Mouse (Mus musculus) ES-CJ7 (cell line): ENCODE measurements at regions not wholly inside any gene's neighbourhood (a gene's known extent, or its start where the extent isn't known, plus 50 kb on each side); places are given as distances from the start of the nearest gene placed in this dataset.

ENCODE experiments used
- DNase-seq: peaks from one replicate; pipeline ENCODE4 v3.0.0; 2011; ENCODE audit warnings: low read depth, low spot score

DNA sequence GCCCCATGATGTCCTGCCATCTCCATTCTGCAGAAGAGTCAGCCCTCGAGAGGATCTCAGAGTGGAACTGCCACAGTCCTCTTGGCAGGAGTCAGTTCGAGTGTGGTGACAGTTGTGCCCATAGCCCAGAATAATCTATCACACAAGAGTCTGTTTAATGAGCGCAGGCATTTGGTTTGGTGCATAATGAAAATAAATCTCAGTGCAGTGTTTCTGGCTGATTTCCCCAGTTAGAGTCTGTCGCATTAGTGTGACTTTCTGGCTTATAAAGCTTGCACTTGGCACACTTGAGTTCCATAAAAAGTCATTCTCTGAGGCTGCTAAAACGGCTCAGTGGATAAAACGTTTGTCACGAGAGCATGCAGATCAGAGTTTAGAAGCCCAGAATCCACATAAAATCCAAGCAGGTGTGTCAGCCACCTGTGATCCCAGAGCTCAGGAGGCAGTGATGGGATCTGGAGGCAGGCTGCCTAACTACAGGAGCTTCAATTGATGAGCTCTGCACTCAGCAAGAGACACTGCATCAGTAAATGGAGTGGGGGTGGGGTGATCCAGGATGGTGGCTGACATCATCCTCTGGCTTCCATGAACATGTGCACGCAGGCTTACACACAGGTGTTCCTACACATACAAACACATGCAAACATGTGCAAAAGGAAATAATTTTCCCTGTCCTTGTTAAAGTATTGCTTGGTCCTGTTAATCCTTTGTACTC lies 578.5 kb downstream of the Plekhb2 start:
- DNase-seq: no peak

DNA sequence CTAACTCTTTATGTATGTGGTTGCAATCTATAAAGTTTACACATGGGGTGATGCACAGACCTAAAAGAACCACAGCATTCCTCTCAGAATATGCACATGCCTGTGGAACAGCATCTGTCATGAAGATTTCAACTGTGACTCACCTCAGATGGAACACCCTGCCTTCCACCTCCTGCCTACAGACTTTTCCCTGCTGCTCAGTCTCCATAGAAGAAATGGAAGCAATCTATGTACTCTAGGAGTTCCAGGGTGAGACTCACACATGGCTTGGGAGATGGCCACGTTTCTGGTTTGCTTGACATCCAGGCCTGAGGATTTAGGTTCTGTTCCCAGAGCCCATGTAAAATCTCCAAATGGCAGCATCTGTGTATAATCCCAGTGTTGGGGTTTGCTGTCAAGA lies 579.7 kb downstream of the Plekhb2 start:
- no peak for DNase-seq

DNA sequence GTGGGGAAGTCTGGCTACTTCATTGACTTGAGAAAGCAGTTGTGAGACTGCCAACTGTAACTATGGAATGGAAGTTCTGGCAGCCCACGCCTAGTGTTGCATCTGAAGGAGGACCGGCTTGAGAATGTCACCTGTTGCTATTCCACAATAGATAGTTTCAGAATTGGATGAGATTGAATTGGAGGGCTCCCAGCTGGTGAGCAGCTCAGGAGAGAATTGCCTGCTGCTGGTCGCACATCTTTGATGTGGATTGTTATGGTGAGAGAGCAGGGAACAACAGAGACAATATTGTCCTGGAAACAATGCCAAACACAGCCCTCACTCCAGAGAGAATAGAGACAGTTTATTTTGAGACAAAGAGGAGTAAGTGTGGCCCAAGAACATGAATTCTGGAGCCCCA lies 585.9 kb downstream of the Plekhb2 start:
- DNase-seq: peak; percentile 16

DNA sequence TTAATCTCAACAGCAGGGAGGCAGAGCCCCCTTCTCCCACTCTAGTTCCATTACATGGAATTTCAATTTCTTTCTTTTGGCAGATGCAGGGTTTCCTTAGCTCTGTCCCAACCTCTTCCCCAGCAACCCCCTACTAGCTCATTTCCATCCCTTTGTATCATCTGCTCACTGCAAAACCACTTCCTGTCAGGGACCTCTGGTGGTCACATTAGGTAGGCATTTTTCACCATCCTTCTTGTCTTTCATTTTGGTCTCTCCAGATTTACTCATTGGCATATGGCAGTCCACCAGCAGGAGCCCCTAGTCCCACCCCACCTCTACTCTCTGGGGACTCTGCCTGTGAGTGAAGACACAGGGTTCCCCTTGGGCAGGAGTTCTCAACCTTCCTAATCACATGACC lies 597.6 kb downstream of the Plekhb2 start:
- DNase-seq: peak; percentile 52

DNA sequence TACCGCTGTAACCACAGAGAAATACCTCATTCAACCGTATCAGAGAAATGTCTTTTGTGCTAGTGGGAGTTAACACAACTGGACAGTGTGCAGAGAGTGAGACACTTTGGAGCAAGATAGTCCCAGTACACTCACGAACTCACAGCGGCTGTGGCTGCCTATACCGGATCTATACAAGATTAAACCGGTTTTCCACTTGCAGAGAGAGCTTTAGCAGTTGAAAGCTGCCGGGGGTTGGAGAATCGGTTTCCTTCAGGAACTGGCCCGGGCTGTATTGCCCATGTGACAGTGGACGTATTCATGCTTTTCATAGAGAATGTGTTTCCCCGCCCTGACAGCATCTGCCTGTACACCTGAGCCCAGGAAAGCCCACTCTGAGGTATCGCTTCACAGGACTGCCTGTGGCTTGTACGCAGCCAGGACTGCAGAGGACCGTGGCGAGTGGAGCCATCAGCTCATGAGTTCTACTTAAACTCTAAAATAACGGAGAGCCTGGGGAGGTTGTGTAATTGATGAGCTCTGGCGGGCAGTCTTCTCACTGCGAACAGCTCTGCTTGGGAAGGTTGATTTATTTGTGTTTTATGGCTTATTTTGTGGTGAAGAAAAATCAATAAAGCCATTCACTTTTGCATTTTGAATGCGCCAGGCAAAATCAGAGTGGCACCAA lies 602.8 kb downstream of the Plekhb2 start:
- DNase-seq: peak; percentile 56

DNA sequence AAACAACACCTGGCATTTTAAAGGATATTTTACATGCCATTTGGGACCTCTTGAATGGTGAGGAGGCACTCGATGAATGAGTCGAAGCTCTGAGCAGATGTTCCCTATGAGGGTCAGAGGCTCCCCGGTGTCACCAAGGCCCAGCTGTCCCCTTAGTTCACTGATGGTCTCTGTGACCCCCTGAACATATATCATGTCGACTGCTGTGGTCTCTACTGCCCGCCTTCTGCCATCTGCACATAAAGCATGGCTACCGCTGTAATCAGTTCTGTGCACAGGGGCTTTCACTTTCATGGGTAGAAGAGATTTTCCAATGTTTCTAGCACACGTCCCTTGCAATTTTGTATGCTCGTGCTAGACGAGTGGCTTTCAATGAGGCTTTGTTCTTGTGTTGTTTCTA lies 607.8 kb downstream of the Plekhb2 start:
- DNase-seq: no peak

DNA sequence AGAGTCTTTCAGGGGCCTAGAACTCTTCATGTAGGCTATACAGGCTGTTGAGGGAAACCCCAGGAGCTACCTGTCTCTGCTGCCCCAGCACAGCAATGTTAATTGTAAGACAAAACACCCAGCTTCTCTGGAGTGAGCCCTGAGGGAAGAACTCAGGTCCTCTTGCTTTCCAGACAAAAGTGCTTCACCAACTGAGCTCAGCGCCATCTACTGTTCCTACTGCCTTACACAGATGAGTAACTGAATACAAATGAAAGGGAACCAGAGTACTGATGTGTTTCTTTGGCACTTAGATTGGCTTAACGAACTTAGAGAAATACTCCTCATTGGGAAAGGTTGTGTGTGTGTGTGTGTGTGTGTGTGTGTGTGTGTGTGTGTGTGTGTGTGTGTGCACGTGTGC lies 603.1 kb upstream of the Hs6st1 start:
- DNase-seq: peak; percentile 65

DNA sequence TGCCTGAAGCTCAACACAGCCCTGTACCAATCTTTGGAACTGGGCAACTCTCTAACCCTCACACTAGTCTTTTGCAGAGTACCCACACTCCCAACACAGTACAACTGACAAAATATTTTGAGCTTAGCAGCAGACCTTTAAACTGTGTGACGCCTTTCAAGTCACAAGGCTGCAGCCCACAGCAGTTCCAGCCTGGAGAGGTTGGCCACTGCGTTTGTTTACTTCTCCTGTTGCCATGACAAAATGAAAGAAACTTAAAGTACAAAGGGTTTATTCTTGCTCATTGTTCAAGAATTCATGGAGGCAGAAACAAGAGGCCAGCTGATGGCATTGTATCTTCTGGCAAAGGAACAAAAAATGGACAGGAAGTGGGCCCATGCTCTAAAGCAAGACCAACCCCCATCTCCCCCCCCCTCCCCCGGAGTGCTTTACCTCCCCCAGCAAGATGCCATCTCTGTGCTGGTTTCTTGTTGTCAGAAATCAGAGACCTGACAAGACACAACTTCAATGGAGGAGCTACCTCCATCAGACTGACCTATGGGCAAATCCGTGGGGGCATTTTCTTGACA lies 598.9 kb upstream of the Hs6st1 start:
- no peak for DNase-seq

DNA sequence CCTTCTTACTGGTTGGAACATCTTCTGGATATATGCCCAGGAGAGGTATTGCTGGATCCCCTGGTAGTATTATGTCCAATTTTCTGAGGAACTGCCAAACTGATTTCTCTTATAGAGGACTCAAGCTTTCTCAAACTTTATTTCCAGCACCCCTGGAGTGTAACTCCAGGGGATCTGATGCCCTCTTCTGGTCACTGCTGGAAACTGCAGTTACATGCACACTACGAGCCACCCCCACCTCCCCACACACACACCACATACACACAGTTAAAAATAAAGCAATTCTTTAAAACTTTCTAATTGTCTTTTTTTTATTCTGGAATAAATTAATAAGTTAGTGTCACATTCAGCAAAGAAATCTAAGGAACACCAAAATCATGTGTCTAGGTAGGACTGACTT lies 589.9 kb upstream of the Hs6st1 start:
- peak; percentile 36 for DNase-seq

DNA sequence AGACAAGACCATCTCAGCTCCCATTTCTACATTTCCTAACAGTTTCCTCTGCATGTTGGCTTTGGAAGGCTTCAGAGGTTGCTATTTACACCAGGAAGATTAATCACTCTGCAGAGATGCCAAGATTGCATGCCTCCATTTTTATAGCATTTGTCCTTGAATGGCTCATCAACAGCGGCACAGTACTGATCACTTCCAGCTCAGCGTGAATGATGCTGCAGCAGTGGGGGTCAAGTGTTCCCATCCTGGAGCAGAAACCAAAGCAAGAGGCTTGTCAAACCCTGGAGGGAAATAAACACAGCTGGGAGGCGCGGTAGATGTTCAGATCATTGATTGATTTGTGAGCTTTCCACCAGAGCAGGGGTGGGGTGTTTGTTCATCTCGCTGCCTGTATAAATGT lies 572.2 kb upstream of the Hs6st1 start:
- no peak for DNase-seq

DNA sequence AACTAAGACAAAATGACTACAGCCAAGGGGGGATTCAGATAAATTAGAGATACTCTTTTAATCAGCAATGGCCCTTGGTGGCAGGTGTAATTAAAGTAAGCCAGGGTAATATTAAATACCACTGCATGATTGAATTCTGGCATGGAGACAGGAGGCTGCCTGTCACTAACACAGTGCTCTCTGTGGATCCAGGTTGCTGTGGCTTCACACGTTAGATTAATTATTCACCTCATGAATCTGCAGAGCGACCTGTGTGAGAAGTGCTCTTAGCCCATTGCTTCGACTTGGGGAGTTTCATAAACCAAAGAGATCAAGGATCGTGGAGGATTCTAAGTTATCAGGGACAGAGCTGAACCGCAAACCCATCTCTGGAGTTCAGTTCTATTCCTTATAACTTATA lies 545.2 kb upstream of the Hs6st1 start:
- DNase-seq: no peak

DNA sequence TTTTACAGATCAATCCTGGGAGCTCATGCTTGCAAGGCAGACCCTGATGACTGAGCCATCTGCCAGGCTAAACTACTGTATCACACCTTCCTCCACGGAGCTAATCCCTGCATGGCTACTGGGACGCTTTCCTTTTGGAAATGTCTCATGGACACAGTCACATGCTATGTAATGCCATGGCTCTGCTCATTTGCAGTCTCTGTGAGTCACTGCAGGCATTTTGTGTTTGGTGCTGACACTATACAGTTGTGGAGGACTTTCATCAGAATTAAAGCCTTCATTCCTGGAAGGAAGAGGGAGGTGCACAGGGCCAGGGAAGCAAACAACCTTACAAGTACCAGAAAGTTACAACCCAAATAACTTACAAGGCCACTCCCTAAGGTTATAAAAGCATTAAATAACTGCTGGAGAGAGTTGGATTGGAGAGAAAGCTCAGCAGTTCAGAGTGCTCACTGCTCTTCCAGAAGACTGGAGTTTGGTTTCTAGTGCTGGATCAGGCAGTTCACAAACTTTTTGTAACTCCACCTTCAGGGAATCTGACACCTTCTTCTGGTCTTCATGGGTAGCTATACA lies 544.3 kb upstream of the Hs6st1 start:
- DNase-seq: no peak

DNA sequence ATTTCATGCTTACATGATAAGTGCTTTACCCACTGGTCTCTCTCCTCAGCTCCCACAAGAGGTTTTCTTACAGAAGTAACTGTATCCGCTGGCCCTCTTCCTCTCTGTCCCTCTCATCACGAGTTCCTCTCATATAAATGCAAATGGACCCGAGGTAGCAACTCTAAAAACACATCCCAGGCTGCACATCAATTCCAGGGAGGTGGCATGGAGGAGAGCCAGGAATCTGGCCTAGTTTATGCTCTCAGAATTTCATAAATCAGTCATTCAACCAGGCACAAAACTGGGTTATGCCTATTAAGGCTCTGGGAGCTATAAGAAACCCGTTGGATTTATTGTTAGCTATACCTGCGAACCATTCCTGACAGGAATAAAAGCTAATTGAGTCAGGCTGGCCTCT lies 543.4 kb upstream of the Hs6st1 start:
- no peak for DNase-seq

DNA sequence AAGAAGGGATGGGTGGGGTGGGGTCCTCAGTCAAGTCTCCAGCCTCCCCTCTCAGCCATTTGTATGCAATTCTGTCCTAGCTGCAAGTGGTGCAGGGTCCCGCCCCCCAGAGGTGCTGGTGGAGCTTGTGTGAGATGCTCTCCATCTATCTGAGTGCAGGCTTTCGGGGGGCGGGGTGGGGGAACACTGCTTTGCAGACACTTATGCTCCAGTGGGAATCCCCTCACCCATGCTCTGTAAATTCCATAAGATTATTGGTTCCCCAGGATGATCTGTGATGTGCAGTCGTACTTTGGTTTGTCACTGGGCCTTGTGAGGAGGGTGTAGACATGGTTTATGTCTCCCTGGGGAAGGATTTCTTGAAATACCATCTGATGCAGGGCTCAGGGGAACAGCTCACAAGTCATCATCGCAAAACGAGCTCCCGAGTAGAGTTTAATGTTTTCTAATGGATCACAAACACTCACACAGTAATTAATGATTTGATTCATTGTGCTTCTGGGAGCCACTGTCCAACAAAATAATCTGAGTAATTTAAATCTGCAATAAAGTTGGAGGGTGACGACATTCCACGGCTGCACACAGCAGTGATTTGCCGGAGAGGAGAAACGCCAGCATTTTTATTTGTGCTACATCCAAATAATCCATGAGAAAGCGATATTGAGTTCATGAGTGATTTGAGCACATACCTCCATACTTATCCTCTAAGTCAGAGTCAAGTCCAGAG lies 540.3 kb upstream of the Hs6st1 start:
- DNase-seq: no peak

DNA sequence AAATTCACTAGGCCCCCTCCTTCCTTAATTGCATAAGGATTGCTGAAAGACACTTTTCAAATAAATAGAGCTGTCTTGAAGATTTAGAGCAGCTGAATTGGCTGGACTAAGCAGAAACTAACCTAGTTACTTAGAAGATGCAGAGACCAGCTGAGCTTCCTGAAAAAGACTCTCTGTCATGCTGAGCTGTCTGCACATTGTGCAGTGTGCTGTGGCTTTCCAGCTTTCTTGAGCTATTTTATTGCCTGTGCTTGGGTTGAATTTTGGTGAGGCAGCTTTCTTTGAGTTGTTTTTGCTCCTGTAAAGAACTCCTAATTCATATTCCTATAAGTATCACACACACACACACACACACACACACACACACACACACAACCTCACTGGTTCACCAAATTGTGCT lies 532.7 kb upstream of the Hs6st1 start:
- DNase-seq: no peak

DNA sequence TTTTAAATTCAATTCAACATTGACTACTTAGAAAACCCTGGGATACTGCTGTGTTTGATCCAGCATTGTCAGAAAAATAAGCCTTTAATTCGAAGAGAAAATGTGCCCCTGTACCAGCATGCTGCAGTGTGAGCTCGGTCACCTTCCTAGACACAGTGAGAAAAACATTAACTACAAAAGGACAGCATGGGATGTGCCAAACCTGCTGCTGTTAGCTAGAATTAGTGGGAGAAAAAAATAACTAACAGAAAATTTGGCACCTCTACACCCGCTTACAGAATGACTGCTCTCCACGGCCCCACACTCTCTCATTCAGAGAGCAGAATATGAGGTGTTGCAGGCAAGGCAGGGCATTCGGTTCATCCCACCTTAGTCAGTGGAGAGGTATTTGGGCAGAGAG lies 531.9 kb upstream of the Hs6st1 start:
- no peak for DNase-seq

DNA sequence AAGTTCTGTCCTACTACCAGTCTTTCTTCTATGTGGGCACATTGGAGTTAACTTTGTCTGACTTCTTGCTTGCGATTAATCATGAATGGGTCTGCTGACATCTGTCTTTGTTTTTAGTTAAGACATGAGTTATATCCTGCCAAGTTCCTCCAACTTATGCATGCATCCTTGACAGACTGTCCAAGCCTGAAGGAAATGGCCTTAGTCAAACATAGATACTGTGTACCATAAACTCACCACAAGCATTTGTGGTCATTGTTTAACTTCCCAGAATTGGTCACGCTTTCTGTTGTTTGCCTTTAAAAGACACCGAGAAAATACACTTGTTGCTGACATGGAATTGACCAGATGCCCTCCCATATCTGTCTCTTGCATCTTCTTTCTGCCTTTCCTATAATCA lies 519.4 kb upstream of the Hs6st1 start:
- no peak for DNase-seq

DNA sequence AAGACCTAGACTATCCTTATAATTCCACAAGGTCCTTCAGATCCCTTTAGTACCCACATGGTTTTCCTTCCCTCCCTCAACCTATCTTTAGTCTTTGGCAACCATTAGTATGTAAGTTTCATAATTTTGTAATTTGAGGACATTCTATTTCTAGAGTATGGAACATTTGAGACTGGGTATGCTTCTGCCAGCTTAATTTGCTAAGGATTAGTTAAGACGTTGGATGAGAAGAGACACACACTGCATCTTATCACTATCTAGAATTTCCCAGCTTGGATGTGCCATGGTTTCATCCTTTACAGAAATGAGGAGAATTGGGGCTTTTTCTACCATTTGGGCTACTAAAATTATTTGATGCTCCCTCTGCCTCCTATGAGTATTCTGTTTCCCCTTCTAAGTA lies 516.7 kb upstream of the Hs6st1 start:
- DNase-seq: no peak

DNA sequence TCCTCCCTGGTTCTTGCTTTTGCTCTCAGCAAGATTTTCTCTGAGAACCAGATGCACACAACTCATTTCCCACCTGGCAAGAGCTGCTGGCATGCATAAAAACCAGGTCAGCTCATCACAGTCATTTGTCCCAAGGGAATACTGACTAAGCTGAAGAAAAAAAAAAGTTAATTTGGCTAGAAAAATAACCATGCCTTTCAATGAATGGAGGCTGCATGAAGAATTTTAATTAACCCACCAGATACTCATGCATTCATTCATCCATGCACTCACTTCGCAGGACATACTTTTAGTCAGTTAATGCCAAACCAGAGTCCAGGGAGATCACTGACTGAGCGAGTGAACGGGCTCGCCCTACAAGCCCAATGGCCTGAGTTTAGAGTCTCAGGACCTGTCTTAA lies 505.4 kb upstream of the Hs6st1 start:
- DNase-seq: no peak

DNA sequence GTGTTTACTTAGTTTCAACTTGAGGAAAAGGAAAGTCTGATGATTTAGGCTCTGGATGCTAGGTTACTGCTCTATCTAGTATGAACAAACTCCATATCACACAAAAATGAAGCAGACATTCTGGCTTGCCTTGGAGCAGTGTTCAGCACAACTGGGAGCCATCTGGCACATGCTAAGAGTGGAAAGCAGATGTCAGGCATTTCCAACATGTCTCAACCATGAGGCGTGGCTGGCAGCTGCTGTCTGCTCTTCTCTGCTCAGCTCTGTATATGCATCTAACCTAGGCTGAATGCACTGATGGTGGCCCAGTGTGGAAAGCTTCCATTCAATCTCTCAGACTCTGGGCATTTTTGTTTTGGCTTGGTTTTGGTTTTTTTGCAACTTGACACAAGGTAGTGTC lies 493.0 kb upstream of the Hs6st1 start:
- no peak for DNase-seq

DNA sequence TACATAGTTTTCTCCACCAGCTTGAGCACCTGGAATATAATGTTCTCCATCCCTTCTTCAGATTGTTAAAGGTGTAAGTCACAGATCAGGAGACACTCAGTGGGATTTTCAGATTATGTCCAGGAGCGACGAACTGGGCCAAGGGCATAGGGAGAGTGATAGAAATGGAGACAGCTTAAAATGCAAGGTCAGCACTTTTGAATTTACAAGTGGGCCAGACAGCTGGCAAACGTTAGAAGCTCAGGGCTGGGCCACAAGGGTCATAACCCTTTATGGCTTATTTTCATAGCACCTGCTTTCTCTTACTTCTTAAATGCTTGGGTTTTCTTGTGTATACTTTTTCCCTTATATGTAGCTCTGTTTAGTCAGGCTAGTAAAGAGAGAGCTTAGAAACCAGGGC lies 488.8 kb upstream of the Hs6st1 start:
- no peak for DNase-seq

DNA sequence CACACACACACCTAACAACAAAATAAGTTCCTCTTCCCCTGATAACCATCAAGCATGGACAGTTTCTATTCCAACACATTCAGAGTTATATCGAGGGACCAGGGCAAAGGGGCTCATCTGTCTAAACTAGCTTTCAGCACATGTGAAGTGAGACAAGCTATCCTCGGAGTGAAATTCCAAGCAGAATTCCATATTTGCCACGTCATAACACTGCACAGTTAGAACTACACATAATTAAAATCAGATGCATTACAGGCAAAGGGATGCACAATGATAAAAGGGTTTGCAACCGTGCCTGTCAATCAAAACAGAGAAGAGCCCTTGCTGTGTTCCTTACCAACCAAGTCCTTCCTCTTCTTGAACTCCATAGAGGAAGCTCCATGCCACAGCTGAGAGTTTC lies 488.2 kb upstream of the Hs6st1 start:
- no peak for DNase-seq
